Mouse (Mus musculus): ENCODE measurements around the gene Brd2. TPM values are rescaled to one million over a fixed set of nuclear protein-coding genes. Genes with fewer than 3 reads are reported as not detected.
"Not testable (repeated sequence)": the region's sequence is repeated elsewhere in the genome, so short reads cannot be mapped to it uniquely, and the experiment has no call there.

The Brd2 gene
- total RNA-seq (2021), result 209 and 233 TPM in 2 replicates
- long read RNA-seq, partial matches to known transcripts, result 13 of 40 reads
- long read RNA-seq, other reads (novel, unspliced or antisense), result 27 of 40 reads

- peak; percentile 97 for DNase-seq
Observed at GRCm38 (mm10) chr17:34122188-34122984, at the start of gene Brd2. Gene Brd2, minus strand, starts transcription at chr17:34122634.

GRCm38 (mm10) chr17:34170877-34171498 lies 48.6 kb upstream of the Brd2 start:
- DNase-seq, result peak; percentile 78

GRCm38 (mm10) chr17:34170487-34170876 lies 48.0 kb upstream of the Brd2 start:
- DNase-seq, result no peak

GRCm38 (mm10) chr17:34169279-34169678 lies 46.8 kb upstream of the Brd2 start:
- DNase-seq, result peak; percentile 30

- no peak for DNase-seq
Observed at GRCm38 (mm10) chr17:34165033-34165730, 42.7 kb upstream of the Brd2 start.

- no peak for DNase-seq
Observed at GRCm38 (mm10) chr17:34164202-34164895, 41.9 kb upstream of the Brd2 start.

- DNase-seq, result no peak
Observed at GRCm38 (mm10) chr17:34155534-34155933, 33.1 kb upstream of the Brd2 start.

- DNase-seq, result no peak
Observed at GRCm38 (mm10) chr17:34152923-34153322, 30.5 kb upstream of the Brd2 start, which contains the start of gene H2-DMb1. Gene H2-DMb1, plus strand, starts transcription at chr17:34153072.

- DNase-seq, result no peak
Observed at GRCm38 (mm10) chr17:34144960-34145371, 22.5 kb upstream of the Brd2 start.

GRCm38 (mm10) chr17:34144221-34144620 lies 21.8 kb upstream of the Brd2 start:
- not testable (repeated sequence) for DNase-seq

- DNase-seq, result no peak
Observed at GRCm38 (mm10) chr17:34143461-34143860, 21.0 kb upstream of the Brd2 start.

GRCm38 (mm10) chr17:34143033-34143432 lies 20.6 kb upstream of the Brd2 start, which contains the start of gene H2-DMb2:
Gene H2-DMb2, plus strand, starts transcription at chr17:34143307.
- no peak for DNase-seq

- DNase-seq, result no peak
Observed at GRCm38 (mm10) chr17:34142456-34143010, 20.1 kb upstream of the Brd2 start.

- no peak for DNase-seq
Observed at GRCm38 (mm10) chr17:34141448-34141847, 19.0 kb upstream of the Brd2 start.

- DNase-seq, result no peak
Observed at GRCm38 (mm10) chr17:34140240-34140639, 17.8 kb upstream of the Brd2 start.

GRCm38 (mm10) chr17:34139416-34139815 lies 17.0 kb upstream of the Brd2 start:
- DNase-seq, result no peak

- no peak for DNase-seq
Observed at GRCm38 (mm10) chr17:34138655-34139054, 16.2 kb upstream of the Brd2 start.

GRCm38 (mm10) chr17:34137601-34138000 lies 15.2 kb upstream of the Brd2 start:
- DNase-seq, result no peak

GRCm38 (mm10) chr17:34135297-34136224 lies 13.1 kb upstream of the Brd2 start:
- DNase-seq, result peak; percentile 99

- no peak for DNase-seq
Observed at GRCm38 (mm10) chr17:34134451-34134850, 12.0 kb upstream of the Brd2 start.

- no peak for DNase-seq
Observed at GRCm38 (mm10) chr17:34133289-34133688, 10.9 kb upstream of the Brd2 start.

Data from adrenal gland, postnatal 25 days (tissue).